Mouse (Mus musculus) small intestine, adult 2 months (tissue): ENCODE results near the gene Parvb. TPM values are rescaled to one million over a fixed set of nuclear protein-coding genes. Genes with fewer than 3 reads are reported as not detected.
A peak's percentile ranks its signal among the peaks of the same experiment; 100 is the strongest.

Experiments used
- H3K27ac ChIP-seq: fragments of 200-500 bp; 2 replicates; pipeline ENCODE4 v1.5.1; 2012; ENCODE audit warnings: low read depth, low read length, control low read depth, inconsistent platforms; ENCODE audit not compliant: insufficient read depth
- H3K27me3 ChIP-seq: fragments of 200-500 bp; 2 replicates; pipeline ENCODE4 v1.6.1; 2012; ENCODE audit warnings: mild to moderate bottlenecking, moderate library complexity, low read length, inconsistent platforms; ENCODE audit not compliant: control insufficient read depth, insufficient read depth
- H3K36me3 ChIP-seq: fragments of 200-500 bp; 2 replicates; pipeline ENCODE4 v1.6.1; 2012; ENCODE audit warnings: mild to moderate bottlenecking, low read length, control low read depth, inconsistent platforms; ENCODE audit not compliant: control insufficient read depth, insufficient read depth
- H3K4me1 ChIP-seq: fragments of 200-500 bp; 2 replicates; pipeline ENCODE4 v1.6.1; 2012; ENCODE audit warnings: low read length, inconsistent platforms, mixed read lengths; ENCODE audit not compliant: control insufficient read depth, insufficient read depth, insufficient read length
- H3K4me3 ChIP-seq: fragments of 200-500 bp; 2 replicates; pipeline ENCODE4 v1.5.1; 2012; ENCODE audit warnings: low read depth, mild to moderate bottlenecking, control low read depth, inconsistent platforms, low read length, moderate library complexity
- CTCF ChIP-seq: fragments of 200-500 bp; IDR thresholded peaks from 2 replicates; pipeline ENCODE4 v1.5.1; 2012; ENCODE audit warnings: low read depth, mild to moderate bottlenecking, control low read depth, inconsistent platforms, low read length, moderate library complexity, mixed read lengths; ENCODE audit not compliant: insufficient replicate concordance, insufficient read length; ENCODE audit errors: extremely low read depth
- POLR2A ChIP-seq: fragments of 200-500 bp; IDR thresholded peaks from 2 replicates; pipeline ENCODE4 v1.6.1; 2012; ENCODE audit warnings: low read depth, mild to moderate bottlenecking, control low read depth, inconsistent platforms, low read length, moderate library complexity
- WGBS: fragments of 180-500 bp; shearing (Covaris S2); methylation state at CpG from one replicate; pipeline ENCODE4 v1.1.7; 2018; 5-methylcytosine and 5-hydroxymethylcytosine counted together
- polyA plus RNA-seq: library from polyadenylated mRNA; depleted of rRNA; stranded (reverse); fragments of >200 nt; gene quantifications from 2 replicates; pipeline ENCODE4 v1.2.3, GENCODE M21; 2012

The Parvb gene
- polyA plus RNA-seq, 1 experiment: 2.9 TPM

- H3K4me3 ChIP-seq: no peak overlapping the region
- H3K4me1 ChIP-seq: peaks cover 4% of the 10 kb centered on the region; the same call in 1 of the 2 replicates
- H3K36me3 ChIP-seq: peaks cover 51% of the 10 kb centered on the region
- WGBS: 55% methylated on average over 6 of the region's 6 CpGs
- H3K27me3 ChIP-seq: no peaks in the 10 kb centered on the region
- TF ChIP-seq POLR2A (no peak), CTCF (peak; percentile 89)
- no peak overlapping the region for H3K27ac ChIP-seq
These were observed 19.6 kb upstream of the Parvb start for GRCm38 (mm10) chr15:84212031-84212755.

DNA sequence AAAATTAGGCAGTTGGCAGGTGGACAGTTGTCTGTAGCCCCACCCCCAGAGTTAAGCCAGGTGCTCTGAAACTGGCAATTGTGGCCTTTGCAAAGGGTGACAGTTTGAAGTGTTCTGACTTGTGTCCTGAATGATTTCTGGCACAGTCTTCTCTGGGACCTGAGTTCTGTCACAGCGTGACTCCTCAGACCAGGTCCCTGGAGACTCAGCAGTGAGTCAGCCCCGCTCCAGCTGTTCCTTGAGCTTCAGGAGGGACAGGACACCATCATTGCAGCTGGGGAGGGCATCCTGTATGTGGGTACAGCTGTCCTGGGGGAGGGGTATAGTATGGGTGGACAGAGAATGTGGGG is 19.1 kb upstream of the Parvb start:
- peak overlapping the region; percentile 38 for H3K27ac ChIP-seq
- H3K4me1 ChIP-seq: peaks cover 4% of the 10 kb centered on the region; the same call in 1 of the 2 replicates
- H3K4me3 ChIP-seq: no peak overlapping the region
- WGBS: 84% methylated on average over 2 of the region's 2 CpGs
- TF ChIP-seq POLR2A (no peak), CTCF (no peak)
- no peaks in the 10 kb centered on the region for H3K27me3 ChIP-seq
- H3K36me3 ChIP-seq: peaks cover 49% of the 10 kb centered on the region

DNA sequence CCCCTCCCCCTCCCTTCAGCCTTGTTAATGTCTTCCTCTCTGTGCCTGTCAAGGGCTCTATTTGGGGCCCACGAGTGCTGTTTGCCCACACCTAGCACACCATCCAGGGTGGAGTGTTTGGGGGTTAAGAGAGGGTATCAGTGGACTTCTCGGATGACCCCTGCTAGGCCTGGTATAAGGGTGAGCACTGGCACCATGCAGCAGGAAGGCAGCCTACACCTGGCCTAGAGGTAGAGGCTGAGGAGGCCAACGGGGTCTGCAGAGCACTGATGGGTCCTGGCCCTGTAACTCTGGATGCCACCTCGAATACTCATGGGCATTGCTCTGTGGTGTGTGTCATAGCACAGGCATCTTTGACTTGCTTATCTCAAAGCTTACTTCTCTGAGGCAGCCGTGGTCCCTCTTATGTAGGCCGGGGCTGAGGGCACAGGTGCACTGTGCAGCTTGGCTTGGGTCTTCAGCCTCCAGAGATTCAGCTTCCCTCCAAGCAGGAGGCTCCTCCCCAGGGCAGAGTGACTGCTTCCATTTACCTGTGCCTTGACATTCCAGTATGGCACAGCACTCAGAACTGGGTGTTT is 18.6 kb upstream of the Parvb start:
- Histone ChIP-seq H3K4me3 (no peak overlapping the region), H3K27ac (peak overlapping the region; percentile 38), H3K36me3 (peaks cover 45% of the 10 kb centered on the region), H3K27me3 (no peaks in the 10 kb centered on the region), H3K4me1 (peaks cover 4% of the 10 kb centered on the region; the same call in 1 of the 2 replicates)
- WGBS: 89% methylated on average over 6 of the region's 6 CpGs
- TF ChIP-seq POLR2A: no peak
- TF ChIP-seq CTCF: no peak

- no peak overlapping the region for H3K4me3 ChIP-seq
- peaks cover 35% of the 10 kb centered on the region for H3K36me3 ChIP-seq
- 94% methylated on average over 7 of the region's 7 CpGs for WGBS
- TF ChIP-seq CTCF (no peak), POLR2A (no peak)
- H3K27ac ChIP-seq: no peak overlapping the region
- H3K4me1 ChIP-seq: peaks cover 4% of the 10 kb centered on the region; the same call in 1 of the 2 replicates
- H3K27me3 ChIP-seq: no peaks in the 10 kb centered on the region
These were observed 17.4 kb upstream of the Parvb start for GRCm38 (mm10) chr15:84214476-84214875.

DNA sequence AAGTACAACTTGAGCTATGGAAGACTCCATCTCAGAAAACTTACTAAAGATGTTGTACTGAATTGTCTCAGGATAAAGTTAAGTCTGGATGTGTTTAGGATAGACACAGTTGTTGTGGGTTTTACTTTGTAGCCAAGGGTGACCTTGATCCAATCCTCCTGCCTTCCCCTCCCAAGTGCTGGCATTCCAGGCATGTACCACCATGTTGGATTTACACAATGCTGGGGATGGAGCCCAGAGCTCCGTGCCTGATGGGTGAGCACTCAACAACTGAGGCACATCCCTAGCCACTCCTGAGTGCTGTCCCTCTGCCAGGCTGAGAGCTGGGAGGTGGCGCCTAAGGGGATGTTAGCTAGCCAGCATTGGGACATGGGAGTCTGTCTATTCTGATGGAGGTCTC is 16.6 kb upstream of the Parvb start:
- Histone ChIP-seq H3K4me3 (no peak overlapping the region), H3K36me3 (peaks cover 27% of the 10 kb centered on the region), H3K27ac (no peak overlapping the region), H3K4me1 (peaks cover 4% of the 10 kb centered on the region; the same call in 1 of the 2 replicates), H3K27me3 (no peaks in the 10 kb centered on the region)
- TF ChIP-seq CTCF (no peak), POLR2A (no peak)
- WGBS: 83% methylated on average over 2 of the region's 2 CpGs

DNA sequence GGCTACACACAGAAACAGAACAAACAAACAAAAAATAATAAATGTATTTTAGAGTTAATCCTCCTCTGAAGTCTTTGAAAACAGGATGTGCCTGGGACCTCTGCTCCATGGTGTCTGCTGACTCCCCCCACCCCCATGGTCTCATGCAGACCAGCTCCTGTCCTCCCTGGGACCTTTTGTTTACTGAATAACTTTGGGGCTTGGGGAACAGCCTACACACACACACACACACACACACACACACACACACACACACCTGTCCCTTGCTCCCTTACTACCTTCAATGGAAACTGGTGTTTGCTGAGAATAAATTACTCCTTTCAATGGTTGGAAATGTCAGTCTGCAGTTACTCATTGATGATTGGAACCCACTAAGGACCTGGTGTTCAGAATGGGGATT is 15.8 kb upstream of the Parvb start:
- Histone ChIP-seq H3K4me3 (no peak overlapping the region), H3K27ac (no peak overlapping the region), H3K36me3 (peaks cover 21% of the 10 kb centered on the region), H3K4me1 (peaks cover 4% of the 10 kb centered on the region; the same call in 1 of the 2 replicates), H3K27me3 (no peaks in the 10 kb centered on the region)
- TF ChIP-seq POLR2A (no peak), CTCF (no peak)

GRCm38 (mm10) chr15:84216461-84217084 is 15.3 kb upstream of the Parvb start:
- no peak overlapping the region for H3K27ac ChIP-seq
- H3K4me3 ChIP-seq: no peak overlapping the region
- 39% methylated on average over 7 of the region's 7 CpGs for WGBS

More at GRCm38 (mm10) chr15:84216461-84217084, 15.3 kb upstream of the Parvb start:
- TF ChIP-seq POLR2A: no peak
- TF ChIP-seq CTCF: no peak
- peaks cover 4% of the 10 kb centered on the region; the same call in 1 of the 2 replicates for H3K4me1 ChIP-seq
- H3K27me3 ChIP-seq: no peaks in the 10 kb centered on the region
- H3K36me3 ChIP-seq: peaks cover 18% of the 10 kb centered on the region
